Mouse (Mus musculus) spleen, postnatal 10 days (tissue): ENCODE data around the gene Agap1.

ENCODE experiments used
- DNase-seq, 2 experiments: peaks; one replicate each; pipeline ENCODE4 v3.0.0; 2021 to 2022; ENCODE audit warnings: low spot score in 2 of 2

Gene Agap1

DNA sequence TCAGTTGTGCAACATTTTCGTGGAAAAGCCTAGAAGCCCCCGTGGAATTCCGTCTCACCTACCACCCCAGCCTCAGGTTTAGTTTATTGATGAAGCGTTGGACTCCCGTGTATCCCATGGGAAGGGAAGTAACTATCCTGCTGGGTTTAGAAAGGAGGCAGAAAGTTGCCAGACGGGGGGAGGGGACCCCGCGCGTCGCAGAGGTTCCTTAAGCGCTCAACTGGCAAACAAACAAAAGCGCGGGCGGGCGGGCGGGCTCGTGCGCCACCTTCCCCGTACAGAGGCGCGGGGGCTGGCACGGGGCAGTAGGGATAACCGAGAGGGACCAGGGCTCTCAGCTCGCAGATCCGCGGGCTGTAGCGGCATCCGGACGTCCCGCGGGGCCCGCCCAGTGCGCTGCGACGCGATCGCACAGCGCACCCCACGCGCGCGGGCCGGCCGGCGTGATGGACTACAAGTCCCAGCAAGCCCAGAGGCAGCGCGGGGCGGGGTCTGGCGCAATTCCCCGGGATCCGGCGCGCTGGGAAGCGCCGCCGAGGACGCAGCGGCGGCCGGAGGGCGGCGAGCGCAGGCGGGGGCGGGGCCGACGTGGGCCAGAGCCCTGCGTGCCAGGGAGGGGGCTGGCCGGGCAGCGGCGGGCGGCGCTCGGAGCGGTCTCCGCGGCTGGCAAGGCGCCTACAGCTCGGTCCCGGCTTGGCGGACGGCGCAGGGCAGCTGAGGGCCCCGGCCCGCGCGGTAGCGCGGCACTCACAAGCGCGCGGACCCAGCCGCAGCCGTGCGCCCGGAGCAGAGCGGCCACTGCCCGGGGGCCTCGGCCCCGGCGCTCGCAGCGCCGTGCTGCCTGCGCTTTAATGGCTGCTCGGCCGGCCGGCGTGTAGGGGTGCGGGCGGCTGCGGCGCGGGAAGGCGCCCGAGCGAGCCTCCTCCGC, at the start of gene Agap1:
Agap1 (plus strand) TSS at position 611 of the 928 bp plus-strand sequence.
- DNase-seq, result peak; percentile 71 to 85

DNA sequence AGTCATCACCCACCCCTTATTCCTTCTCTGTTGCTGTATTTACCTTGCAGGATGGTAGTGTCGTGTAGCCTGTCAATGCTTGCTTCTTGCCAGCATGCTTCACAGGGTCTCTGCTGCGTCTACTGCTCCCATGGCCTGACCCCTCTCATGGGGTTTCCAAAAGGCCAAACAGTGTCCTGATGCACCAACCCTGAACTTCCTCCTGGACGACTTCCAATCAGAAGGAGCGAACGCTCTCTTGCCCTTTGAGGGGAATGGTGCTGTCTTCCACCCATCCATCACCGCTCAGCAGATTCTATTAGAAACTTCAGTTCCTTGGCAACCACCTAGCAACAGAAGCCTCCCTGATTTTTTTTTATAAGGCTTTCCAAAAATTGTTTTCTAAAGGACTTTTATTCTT, 48.6 kb upstream of the Agap1 start:
- DNase-seq, result no peak

DNA sequence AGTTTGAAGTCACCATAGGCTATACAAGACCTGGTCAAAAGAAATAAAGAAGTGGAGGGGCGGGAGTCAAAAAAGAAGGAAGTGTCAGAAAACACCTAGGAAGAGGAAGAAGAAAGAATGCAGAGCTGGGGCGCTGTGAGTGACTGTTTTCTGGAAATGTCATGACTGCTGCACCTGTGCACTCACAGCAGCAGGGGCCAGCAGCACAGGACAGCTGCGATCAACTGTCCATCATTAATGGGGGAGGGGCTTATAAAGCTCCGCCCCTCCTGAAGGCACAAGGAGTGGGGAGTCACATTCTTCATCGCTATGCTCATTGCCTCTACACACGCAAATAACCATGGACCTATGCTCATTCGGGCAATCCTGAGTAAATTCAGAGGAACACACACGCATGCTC, 46.6 kb upstream of the Agap1 start:
- DNase-seq, result no peak

DNA sequence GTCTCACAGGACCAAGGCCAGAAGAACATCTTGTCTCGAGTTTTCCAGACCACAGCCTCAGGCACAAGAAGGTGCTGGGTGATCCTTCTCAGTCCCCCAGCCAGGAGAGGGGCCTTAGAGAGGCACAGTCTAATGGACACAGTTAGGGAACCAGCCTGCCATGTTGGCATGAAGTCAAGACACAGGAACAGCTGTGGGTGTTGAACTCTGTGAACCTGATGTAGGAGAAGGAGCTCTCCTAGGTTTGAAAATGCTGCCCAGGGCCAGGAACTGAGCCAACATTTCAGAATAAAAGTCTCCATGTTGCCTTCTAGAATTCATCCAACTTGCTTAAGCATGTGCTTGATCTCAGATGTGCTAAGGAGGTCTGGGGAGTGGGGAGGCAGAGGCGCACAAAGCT, 41.5 kb upstream of the Agap1 start:
- no peak for DNase-seq

DNA sequence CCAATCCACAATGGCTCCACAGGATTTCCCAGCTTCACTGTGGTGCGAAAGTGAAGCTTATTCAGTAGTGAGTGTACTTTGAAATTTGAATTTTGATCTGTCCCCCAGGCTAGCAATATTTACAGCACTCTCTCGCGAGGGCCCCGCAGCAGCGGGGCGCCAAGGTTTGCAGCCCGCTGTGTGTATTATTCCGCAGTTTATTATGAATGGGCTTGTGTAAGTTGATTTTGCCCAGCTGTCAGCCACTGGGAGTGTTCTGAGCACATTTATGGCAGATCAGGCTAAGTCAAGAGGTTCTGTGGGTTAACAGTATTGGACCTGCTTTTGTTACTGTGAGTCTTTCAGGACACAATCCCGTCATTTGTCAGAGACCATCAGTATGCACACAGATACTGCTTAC, 40.0 kb upstream of the Agap1 start:
- DNase-seq, result no peak

DNA sequence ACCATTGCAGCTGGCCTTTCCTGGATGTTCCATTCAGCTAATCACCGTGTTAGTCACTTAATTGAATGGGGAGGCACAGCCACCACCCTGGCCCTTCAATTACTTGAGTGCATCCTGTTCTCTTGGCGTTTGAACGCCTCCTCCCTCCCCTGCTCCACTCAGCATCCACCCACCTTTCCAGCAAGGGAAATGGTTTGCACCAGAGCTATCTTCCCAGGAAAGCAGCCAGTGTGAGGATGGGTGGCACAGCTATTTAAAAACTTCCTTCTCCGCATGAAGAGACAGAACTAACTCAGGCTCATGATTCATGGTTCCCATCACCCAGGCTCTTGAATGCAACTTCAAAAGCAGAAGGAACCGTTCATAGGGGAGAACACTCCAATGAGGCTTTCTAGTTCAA, 37.7 kb upstream of the Agap1 start:
- no peak for DNase-seq

DNA sequence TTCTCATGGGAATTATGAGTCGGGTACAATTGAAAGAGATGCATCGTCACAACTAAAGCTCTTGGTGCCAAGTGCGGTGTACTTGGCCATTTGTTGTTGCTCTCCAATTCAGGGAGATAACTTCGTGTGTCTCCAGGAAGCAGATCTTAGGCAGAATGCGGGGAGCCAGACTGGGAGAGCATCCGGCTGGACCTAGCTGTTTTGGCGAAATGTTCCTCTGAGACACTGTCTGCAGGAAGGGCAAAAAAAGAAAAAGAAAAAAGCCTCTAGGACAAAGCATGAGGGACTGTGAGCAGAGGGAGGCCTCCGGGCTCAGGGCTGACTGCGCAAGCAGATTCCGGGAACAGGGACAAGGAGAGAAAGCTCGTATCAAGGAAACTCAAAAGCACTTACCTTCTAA, 34.0 kb upstream of the Agap1 start:
- DNase-seq, result no peak

DNA sequence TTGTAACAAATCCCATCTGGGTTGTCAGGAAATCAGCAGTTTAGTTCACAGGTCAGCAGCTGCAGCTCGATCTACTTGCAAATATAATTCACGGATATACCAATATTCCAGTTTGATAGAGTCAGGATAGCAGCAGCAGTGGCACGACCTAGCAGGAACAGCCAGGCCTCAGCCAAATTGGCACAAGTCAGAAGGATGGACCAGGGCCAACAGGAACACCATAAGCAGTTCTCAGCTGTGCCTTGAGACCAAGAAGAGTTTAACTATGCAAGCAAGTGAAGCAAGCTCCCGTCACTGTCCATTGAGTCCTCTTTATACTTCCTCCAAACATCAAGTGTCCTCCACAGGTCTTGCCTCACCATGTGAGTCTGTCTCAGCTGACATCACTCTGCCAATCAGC, 33.2 kb upstream of the Agap1 start:
- DNase-seq, result no peak

DNA sequence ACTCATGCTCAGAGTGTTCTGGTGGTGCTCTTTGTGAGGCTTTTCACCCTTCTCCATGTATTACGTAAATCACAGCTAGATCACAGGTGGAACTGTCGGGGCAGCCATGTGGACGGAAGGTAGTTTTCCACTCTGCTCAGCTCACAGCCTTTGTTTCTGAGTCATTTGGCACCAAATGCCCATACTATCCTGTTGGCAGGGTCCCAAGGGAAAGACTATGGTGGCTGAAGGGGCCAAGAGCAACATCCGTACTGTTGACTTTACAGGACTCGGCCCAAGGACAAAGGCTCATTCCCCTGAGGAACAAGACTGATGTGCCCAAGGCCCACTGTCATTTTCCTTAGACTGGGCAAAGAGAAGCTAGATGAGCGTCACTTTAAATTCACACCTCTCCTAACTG, 30.0 kb upstream of the Agap1 start:
- DNase-seq, result no peak

DNA sequence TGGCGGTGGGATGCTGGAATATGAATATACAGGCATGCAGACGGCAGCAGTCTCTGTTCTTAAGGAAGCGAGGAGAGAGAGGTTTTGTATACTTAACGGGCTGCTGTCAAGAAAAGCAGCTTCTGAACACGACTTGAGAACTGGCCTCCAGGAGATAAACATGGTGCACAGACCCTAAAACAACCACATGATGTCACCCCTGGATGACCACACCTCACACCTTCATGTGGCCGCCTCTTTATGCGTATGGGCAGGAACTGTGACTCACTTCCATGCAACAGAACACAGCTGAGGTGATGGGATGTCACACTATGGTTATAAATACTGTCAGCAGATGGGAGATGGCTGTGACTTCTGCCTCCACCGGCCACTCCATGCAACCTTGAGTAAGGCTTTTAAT, 28.5 kb upstream of the Agap1 start:
- no peak for DNase-seq

DNA sequence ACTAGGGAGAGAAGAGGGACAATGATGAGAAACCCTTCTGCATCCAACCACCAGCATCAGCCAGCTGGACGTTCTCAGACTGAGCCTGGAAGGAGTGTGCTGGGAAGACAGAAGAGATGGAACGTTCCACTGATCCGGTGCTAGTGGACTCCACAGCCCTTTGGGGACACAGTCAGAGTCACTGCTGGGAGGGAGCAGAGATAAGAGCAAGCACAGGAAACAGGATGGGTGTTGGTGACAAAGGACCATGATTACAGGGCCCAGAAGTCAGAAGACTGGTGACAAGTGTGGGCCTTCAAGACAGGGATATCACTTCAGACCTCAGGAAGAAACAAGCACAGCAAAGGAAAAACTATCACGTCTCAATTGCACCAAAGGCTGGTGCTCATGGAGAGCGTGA, 25.9 kb upstream of the Agap1 start:
- no peak for DNase-seq

DNA sequence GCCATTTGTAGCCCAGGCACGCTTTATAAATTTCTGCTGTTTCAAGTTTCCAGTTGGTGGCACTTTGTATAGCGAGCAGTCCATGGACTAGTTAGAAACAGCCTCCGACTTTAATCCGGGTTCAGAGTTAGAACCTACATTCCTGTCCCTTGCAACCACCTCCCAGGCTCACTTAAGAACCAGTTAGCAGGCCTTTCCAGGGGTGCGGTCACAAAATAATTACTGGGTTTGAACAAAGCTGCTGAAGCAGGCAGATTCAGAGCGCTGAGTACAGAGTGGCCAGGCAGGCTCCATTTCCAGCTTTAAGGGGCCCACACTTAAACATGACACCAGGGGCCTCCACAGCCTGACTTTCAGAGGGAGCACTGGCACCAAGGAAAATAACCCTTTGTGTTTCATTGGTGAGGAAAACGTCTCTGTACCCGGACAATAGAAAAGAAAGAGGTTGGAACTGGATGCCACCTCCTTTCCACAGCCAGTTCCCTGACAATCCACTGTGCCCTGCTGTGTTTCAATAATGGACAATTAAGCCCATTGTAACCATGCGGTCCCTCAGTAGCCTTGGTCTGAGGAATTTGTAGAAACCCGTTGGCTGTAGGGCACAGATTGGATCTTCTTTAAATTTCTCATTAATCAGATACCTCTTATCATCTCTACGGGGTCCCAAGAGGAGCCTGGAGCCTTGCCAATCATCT, 24.5 kb upstream of the Agap1 start:
- no peak for DNase-seq

DNA sequence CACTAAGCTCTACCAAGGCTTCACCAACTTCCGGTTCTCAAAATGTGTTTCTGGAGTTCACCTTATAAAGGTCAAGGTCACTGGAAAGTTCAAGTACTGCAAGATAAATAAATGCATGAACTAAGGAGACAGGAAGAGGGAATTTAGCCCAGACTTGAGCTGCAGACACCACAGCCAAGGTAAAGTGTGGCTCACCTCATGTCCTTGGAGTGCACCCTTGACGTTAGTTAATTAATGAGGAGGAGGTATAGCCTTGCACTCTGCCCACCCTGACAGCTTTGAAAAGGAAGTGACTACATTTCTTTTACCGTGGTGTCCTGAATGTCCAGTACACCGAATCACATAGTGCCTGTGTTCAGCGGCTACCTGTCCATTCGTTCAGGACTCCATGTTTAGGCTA, 15.3 kb upstream of the Agap1 start:
- no peak for DNase-seq

DNA sequence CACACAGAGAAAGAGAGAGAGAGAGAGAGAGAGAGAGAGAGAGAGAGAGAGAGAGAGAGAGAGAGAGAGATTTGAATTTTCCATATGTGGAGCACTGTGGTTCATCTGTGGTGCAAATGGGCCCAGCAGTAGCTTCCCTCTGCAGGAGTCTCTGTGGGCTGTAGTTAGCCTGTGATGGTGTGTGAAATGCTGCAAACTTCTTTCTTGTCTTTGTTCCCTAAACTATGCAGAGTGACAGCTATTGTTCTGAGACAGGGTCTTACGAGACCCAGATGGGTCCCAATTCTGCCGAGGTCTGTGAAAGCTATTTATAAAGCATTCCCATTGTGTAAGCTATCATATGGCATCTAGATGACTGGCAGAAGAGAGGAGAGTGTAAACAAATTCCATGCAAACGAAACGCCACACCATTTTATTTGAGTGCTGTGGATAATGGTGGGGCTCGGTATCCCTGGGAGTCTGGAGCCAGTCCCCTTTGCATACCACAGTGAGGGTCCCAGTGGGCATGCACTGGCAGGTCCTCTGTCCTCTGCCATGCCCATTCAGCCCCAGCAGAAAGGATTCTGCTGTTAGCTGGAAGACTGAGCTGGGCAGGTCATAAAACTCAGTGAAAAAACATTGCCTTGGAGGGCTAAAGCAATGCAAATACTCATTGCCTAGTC, 13.2 kb upstream of the Agap1 start:
- DNase-seq, result no peak

DNA sequence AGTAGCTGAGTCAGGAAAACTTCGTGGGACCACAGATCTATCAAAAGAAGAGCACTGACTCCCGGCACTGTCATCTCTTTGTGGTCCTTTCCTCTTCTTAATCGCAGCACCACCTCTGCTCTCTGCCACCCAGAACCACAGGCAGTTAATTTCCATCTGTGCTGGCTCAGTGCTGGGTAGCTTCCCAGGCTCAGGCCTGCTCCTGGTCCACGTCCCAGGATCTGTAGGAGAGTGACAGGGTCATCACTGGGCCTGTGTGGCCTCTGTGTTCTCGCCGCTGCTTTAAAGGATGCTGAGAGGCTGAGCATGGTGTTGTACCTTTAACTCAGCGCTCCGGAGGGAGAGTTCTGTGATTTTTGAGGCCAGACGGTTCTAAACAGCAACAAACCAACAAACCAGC, 11.1 kb upstream of the Agap1 start:
- DNase-seq, result no peak

DNA sequence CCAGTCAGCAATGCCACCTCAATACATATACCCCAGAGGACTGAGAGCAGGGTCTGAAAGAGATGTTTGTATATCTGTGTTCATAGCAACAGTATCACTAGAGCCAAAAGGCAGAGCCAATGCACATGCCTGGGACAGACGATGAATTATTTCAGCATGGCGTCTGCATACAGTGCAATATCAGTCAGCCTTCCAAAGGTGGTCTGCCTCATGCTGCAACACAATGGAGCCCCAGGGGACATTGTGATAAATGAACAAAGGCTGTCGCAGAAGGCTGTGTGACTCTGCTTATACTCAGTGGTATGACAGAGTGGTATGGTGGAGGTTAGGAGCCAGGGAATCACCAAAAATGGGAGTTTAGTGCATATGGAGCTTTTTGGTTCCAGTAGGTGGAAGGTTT, 10.6 kb upstream of the Agap1 start:
- no peak for DNase-seq

DNA sequence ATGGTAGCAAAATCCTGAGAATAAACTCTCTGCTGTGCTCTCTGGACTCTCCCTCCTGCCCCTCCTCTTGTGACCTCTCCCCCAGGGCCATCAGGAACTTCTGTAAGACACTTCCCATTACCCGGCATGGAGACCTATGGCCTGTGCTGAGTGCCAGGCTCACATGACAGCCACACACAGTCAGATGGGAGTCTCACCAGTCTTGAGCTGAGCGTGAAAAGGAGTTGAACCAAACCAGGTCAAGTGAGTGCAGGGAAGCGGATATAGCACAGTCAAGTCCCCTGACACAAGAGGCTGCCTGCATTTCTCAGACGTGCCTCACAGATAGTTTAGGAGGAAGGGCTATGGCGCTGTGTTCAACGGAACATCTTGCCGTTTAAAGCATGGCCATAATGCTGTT, 4.5 kb upstream of the Agap1 start:
- no peak for DNase-seq

DNA sequence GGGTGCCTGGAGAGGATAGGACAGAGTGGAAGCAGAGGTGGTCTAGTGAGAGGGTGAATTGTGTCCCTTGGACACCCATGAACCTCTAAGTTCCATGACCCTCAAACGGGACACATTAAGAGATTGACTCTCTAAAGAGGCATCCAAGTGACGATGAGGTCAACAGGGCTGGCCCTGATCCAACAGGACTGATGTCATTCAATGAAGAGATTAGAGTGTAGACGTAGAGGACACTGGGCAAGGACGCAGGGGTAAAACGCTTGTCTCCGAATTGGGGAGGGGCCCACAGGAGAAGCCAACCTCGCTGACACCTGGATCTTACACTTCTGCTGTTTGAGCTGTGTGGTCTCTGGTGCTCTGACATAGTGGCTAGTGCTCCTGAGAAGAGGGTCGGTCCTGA, 2.5 kb upstream of the Agap1 start:
- DNase-seq, result no peak

DNA sequence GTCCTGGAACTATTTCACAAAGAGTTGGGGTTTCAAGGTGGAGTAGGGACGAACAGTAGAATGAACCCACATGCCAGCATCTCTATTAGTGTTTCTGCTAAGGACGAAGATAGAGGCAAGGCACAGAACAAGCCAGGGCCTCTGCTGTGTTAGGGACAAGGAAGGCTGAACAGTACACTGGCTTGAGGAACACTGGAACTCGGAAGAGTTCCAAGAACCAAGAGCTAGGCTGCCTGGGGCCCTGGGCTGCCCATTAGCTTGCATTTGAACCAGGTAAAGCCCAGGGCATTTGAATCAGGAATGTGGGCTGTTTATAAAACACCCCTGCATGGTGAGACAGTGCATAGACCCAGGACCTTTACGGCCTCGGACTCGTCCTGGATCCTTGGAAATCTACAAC, 940 bp upstream of the Agap1 start:
- no peak for DNase-seq

DNA sequence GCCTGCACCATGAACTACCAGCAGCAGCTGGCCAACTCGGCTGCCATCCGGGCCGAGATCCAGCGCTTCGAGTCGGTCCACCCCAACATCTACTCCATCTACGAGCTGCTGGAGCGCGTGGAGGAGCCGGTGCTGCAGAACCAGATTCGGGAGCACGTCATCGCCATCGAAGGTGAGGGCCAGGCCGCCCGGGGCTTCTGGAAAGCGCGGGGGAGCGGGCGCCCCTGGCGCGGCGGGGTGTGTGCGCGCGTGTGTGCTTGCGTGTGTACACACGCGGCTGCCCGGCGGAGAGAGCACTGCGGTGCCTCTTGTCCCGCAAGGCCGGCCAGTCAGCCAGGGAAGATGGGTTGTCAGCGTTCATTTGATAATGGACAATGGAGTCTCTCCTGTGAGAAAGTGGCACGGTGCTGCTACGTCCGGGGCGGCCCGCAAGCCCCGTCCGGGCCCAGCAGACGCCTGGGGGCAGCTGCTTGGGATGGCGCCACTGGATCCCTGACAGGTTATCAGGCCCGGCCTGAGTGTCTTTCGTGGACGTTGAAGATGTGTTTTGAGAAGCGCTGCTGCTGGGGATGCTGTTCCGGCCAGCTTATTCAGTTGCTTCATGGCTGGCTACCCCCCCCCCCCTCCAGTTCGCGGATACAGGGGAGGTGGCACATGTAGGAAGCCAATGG, 950 bp downstream of the Agap1 start:
- DNase-seq, result peak; percentile 40 to 44

DNA sequence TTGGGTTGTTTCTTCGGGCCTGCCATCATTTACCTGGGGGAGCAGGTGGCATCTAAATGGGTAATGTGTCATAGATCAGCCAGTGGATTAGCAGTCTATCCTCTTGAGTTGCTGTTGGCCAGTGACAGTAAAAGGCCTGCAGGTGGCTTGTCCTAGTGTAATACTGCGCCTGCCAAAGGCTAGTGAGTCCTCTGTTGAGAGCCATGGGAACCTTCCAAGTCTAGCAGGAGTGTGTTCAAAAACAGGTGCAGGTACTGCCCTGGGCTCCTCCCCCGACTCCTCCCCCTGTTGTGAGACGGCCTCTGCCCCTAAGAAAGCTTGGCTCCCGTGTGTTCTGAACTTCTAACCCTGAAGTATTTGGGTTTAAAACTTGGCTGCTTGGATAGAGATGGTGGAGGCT, 1.9 kb downstream of the Agap1 start:
- peak; percentile 20 for DNase-seq
